Mouse (Mus musculus) kidney, adult 2 months (tissue): ENCODE results near the gene Herc6. TPM values are rescaled to one million over a fixed set of nuclear protein-coding genes. Genes with fewer than 3 reads are reported as not detected.
"Not testable (repeated sequence)": the region's sequence is repeated elsewhere in the genome, so short reads cannot be mapped to it uniquely, and the experiment has no call there.

Experiments
- DNase-seq: peaks from one replicate; pipeline ENCODE4 v3.0.0; 2021
- H3K27ac ChIP-seq: fragments of 200-500 bp; 2 replicates; pipeline ENCODE4 v1.5.1; 2012; ENCODE audit warnings: low read depth, low read length, control low read depth, inconsistent platforms; ENCODE audit not compliant: insufficient read depth
- H3K27me3 ChIP-seq: fragments of 200-500 bp; replicated peaks from 2 replicates; pipeline ENCODE4 v1.6.1; 2012; ENCODE audit warnings: mild to moderate bottlenecking, moderate library complexity, low read length, inconsistent platforms; ENCODE audit not compliant: control insufficient read depth, insufficient read depth
- H3K36me3 ChIP-seq: fragments of 200-500 bp; 2 replicates; pipeline ENCODE4 v1.6.1; 2012; ENCODE audit warnings: mild to moderate bottlenecking, moderate library complexity, low read length, inconsistent platforms; ENCODE audit not compliant: control insufficient read depth, insufficient read depth
- H3K4me1 ChIP-seq: fragments of 200-500 bp; 2 replicates; pipeline ENCODE4 v1.6.1; 2011; ENCODE audit warnings: low read length; ENCODE audit not compliant: control insufficient read depth, insufficient read depth
- H3K4me3 ChIP-seq: fragments of 200-500 bp; 2 replicates; pipeline ENCODE4 v1.5.1; 2011; ENCODE audit warnings: mild to moderate bottlenecking, low read depth, low read length, control low read depth; ENCODE audit not compliant: insufficient read depth
- CTCF ChIP-seq: fragments of 200-500 bp; conservative IDR thresholded peaks from 2 replicates; pipeline ENCODE4 v1.5.1; 2011; ENCODE audit warnings: low read depth, mild to moderate bottlenecking, control low read depth, low read length, moderate library complexity, mixed read lengths; ENCODE audit not compliant: insufficient read depth, insufficient read length
- POLR2A ChIP-seq: fragments of 200-500 bp; IDR thresholded peaks from one replicate; pipeline ENCODE4 v1.6.1; 2011; ENCODE audit warnings: low read depth, low read length, control low read depth
- WGBS: fragments of 180-500 bp; shearing (Covaris S2); methylation state at CpG from one replicate; pipeline ENCODE4 v1.1.7; 2018; 5-methylcytosine and 5-hydroxymethylcytosine counted together
- polyA plus RNA-seq: library from polyadenylated mRNA; depleted of rRNA; stranded (reverse); fragments of >200 nt; gene quantifications from 2 replicates; pipeline ENCODE4 v1.2.3, GENCODE M21; 2012

The Herc6 gene
- polyA plus RNA-seq, 1 experiment: 4.0 TPM

DNA sequence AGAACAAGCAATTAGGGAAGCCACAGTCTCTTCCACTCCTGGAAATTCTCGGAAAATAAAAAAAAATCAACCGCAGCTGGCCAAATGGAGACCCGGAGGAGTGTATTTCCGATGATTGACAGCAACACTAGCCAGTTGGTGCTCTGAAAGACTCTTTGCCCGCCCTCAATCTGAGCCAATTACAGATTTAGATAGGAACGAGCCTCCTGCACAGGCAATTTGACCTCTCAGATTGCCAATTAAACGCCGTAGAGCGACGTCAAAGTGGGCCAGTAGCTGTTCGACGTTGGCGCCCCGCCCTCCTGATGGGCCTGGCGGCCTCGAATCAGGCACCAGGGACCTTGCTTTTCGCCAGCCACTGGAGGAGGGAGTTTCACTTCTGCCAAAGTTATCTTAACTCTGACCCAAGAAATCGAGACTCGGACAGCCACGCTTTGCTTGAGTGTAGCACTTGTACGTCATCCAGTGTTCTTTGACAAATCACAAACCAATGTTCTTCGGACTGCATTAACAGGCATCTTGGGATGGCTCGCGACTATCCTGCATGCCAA lies 45.3 kb upstream of the Herc6 start, which contains the start of gene Ppm1k:
Ppm1k (minus strand) TSS at position 83 of the 551 bp plus-strand sequence.
- TF ChIP-seq POLR2A: no peak
- TF ChIP-seq CTCF: no peak
- peak; percentile 100 for DNase-seq
- Histone ChIP-seq H3K4me1 (peaks cover 2% of the 10 kb centered on the region; the same call in 1 of the 2 replicates), H3K27ac (peak within 1 kb of the TSS; percentile 94), H3K4me3 (peak within 1 kb of the TSS; percentile 86), H3K27me3 (no peaks in the 10 kb centered on the region), H3K36me3 (no peaks in the 10 kb centered on the region)
- under 1% methylated on average over 24 of the region's 24 CpGs for WGBS

DNA sequence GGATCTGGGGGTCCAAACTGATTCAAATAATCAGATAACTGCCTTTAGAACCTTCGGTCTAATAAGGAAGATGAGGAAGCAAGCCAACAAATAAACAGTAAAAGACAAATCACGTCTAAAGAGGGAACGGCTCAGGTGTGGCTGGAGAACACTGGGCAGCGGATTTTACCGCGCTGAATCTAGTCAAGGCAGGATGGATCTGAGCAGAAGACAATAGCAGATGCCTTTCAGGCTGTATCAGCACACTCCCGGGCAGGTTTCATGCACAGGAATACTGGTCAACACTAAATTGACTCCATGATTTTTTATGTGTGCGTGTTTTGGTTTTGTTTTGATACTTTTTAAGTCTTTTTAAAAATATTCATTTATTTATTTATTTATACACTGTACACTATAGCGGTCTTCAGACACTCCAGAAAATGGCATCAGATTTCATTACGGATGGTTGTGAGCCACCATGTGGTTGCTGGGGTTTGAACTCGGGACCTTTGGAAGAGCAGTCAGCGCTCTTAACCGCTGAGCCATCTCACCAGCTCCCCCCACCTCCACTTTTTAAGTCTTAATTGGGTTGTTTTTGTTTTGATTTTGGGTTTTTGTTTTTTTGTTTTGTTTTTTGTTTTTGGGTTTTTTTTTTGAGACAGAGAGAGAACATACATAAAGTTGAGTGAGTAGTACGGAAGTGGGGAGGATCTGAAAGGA lies 44.7 kb upstream of the Herc6 start:
- Histone ChIP-seq H3K4me1 (peaks cover 2% of the 10 kb centered on the region; the same call in 1 of the 2 replicates), H3K36me3 (no peaks in the 10 kb centered on the region), H3K27me3 (no peaks in the 10 kb centered on the region), H3K27ac (peak overlapping the region; percentile 94), H3K4me3 (peak overlapping the region; percentile 86)
- TF ChIP-seq CTCF (no peak), POLR2A (no peak)
- 16% methylated on average over 14 of the region's 14 CpGs for WGBS
- peak; percentile 14 for DNase-seq

- no peak for DNase-seq
- WGBS: 90% methylated on average over 5 of the region's 5 CpGs
These were observed 42.9 kb upstream of the Herc6 start for GRCm38 (mm10) chr6:57537887-57538286.

DNA sequence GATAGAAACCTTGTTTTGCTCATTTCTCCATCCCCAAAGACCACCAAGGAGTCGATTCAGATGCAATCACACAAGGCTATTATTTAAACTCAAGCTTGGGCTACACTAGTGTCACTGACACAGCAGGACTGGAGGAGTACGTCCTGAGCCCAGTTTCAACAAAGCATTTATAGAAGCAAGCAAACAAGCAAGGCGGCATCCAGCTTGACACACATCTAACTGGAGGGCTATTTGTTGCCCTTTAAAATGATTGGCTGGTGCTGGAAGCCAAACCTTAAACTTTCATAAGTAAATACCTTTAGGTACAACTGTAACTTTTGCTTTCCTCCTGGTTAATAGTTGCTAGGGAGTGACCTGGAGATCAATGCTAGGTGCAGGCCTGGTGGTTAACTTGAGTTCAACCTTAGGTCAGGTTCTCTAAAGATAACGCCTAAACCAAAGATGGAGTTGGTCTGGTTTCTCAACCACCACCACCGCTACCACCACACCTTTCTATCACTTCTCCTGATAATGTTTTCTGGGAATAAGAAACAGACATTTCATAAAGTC lies 39.8 kb upstream of the Herc6 start:
- no peak for DNase-seq
- no peaks in the 10 kb centered on the region; the same call in 1 of the 2 replicates for H3K4me1 ChIP-seq
- no peak for TF ChIP-seq CTCF
- TF ChIP-seq POLR2A: no peak
- 80% methylated on average over 5 of the region's 5 CpGs for WGBS
- no peak overlapping the region for H3K27ac ChIP-seq
- no peaks in the 10 kb centered on the region for H3K27me3 ChIP-seq
- no peak overlapping the region for H3K4me3 ChIP-seq
- no peaks in the 10 kb centered on the region for H3K36me3 ChIP-seq

More at GRCm38 (mm10) chr6:57537887-57538286, 42.9 kb upstream of the Herc6 start:
- no peaks in the 10 kb centered on the region for H3K27me3 ChIP-seq
- H3K4me3 ChIP-seq: no peak overlapping the region
- TF ChIP-seq CTCF (no peak), POLR2A (no peak)
- H3K27ac ChIP-seq: no peak overlapping the region
- H3K4me1 ChIP-seq: peaks cover 2% of the 10 kb centered on the region; the same call in 1 of the 2 replicates
- no peaks in the 10 kb centered on the region for H3K36me3 ChIP-seq

GRCm38 (mm10) chr6:57541737-57542335 lies 39.0 kb upstream of the Herc6 start:
- no peaks in the 10 kb centered on the region for H3K27me3 ChIP-seq
- 87% methylated on average over 1 of the region's 1 CpGs for WGBS
- no peaks in the 10 kb centered on the region for H3K36me3 ChIP-seq
- DNase-seq: no peak
- H3K27ac ChIP-seq: no peak overlapping the region
- no peak overlapping the region for H3K4me3 ChIP-seq
- H3K4me1 ChIP-seq: no peaks in the 10 kb centered on the region
- TF ChIP-seq POLR2A (no peak), CTCF (no peak)

DNA sequence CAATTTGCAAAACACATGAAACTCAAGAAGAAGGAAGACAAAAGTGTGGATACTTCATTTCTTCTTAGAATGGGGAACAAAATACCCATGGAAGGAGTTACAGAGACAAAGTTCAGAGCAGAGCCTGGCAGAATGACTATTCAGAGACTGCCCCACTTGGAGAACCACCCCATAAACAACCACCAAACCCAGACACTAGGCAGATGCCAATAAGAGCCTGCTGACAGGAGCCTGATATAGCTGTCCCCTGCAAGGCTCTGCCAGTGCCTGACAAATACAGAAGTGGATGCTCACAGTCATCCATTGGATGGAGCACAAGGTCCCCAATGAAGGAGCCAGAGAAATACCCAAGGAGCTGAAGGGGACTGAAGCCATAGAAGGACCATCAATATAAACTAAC lies 37.2 kb upstream of the Herc6 start:
- H3K4me3 ChIP-seq, DNase-seq, H3K36me3 ChIP-seq, H3K4me1 ChIP-seq, H3K27me3 ChIP-seq, H3K27ac ChIP-seq: not testable (repeated sequence)

DNA sequence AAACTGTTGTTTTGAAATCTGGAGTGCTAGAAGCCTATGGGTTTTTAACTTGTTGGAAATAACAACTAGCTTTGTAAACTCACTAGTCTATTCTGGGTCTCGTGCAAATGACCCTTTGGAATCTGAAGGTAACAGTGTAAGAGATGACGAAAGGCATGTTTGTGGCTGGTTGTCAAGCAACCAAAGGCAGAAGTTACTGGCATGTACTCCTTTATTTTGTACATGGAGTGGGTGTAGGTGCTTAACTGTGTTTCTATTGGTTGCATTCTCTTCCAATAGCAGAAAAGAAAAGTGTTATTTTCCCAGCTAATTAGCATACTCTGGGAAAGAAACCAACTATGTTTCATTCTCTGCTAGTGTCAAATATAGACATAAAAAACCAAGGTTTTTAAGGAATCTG lies 35.9 kb upstream of the Herc6 start:
- H3K4me1 ChIP-seq: no peaks in the 10 kb centered on the region
- no peaks in the 10 kb centered on the region for H3K27me3 ChIP-seq
- no peak overlapping the region for H3K27ac ChIP-seq
- H3K4me3 ChIP-seq: no peak overlapping the region
- H3K36me3 ChIP-seq: no peaks in the 10 kb centered on the region
- 38% methylated on average over 2 of the region's 2 CpGs for WGBS
- no peak for TF ChIP-seq CTCF
- no peak for TF ChIP-seq POLR2A
- DNase-seq: peak; percentile 67
